Mouse (Mus musculus) embryonic facial prominence, embryonic 13.5 days (tissue): ENCODE data around the gene Dnm2. TPM values are rescaled to one million over a fixed set of nuclear protein-coding genes. Genes with fewer than 3 reads are reported as not detected.
A peak's percentile ranks its signal among the peaks of the same experiment; 100 is the strongest.
"Not testable (repeated sequence)": the region's sequence is repeated elsewhere in the genome, so short reads cannot be mapped to it uniquely, and the experiment has no call there.

Source experiments
- ATAC-seq: fragments of 200-750 bp; cut with Nextera tagmentation; 2 replicates; pipeline ENCODE4 v1.8.0; 2017; ENCODE audit warnings: low read depth; ENCODE audit not compliant: insufficient number of reproducible peaks, insufficient read depth, low FRiP score, low TSS enrichment
- H3K27ac ChIP-seq: fragments of 300-500 bp; sonication (generic); 2 replicates; pipeline ENCODE4 v1.5.1; 2015; ENCODE audit warnings: moderate library complexity, mild to moderate bottlenecking, inconsistent platforms
- H3K27me3 ChIP-seq: fragments of 300-500 bp; sonication (generic); 2 replicates; pipeline ENCODE4 v1.6.1; 2015; ENCODE audit warnings: mild to moderate bottlenecking, inconsistent platforms
- H3K36me3 ChIP-seq: fragments of 300-500 bp; sonication (generic); 2 replicates; pipeline ENCODE4 v1.6.1; 2015; ENCODE audit warnings: mild to moderate bottlenecking, inconsistent platforms
- H3K4me1 ChIP-seq: fragments of 300-500 bp; sonication (generic); 2 replicates; pipeline ENCODE4 v1.6.1; 2015; ENCODE audit warnings: inconsistent platforms
- H3K4me2 ChIP-seq: fragments of 300-500 bp; sonication (generic); 2 replicates; pipeline ENCODE4 v1.6.1; 2015; ENCODE audit warnings: moderate library complexity, mild to moderate bottlenecking, inconsistent platforms
- H3K4me3 ChIP-seq: fragments of 300-500 bp; sonication (generic); 2 replicates; pipeline ENCODE4 v1.5.1; 2015; ENCODE audit warnings: mild to moderate bottlenecking, inconsistent platforms
- H3K9ac ChIP-seq: fragments of 300-500 bp; sonication (generic); 2 replicates; pipeline ENCODE4 v1.6.1; 2015; ENCODE audit warnings: mild to moderate bottlenecking, inconsistent platforms
- H3K9me3 ChIP-seq: fragments of 300-500 bp; sonication (generic); 2 replicates; pipeline ENCODE4 v1.6.1; 2016; ENCODE audit warnings: inconsistent platforms
- WGBS: fragments of 180-500 bp; shearing (Covaris S2); methylation state at CpG from one replicate; pipeline ENCODE4 v1.1.7; 2015; ENCODE audit warnings: mixed read lengths; 5-methylcytosine and 5-hydroxymethylcytosine counted together
- polyA plus RNA-seq: library from polyadenylated mRNA; unstranded; fragments of >200 nt; fragmentation: Nextera tagmentation; extraction: Ambion mirVana; gene quantifications from 2 replicates; pipeline ENCODE4 v1.2.1, GENCODE M21; 2015

Dnm2 gene
- polyA plus RNA-seq, 1 experiment from 2014 or later, result 74.5 TPM

DNA sequence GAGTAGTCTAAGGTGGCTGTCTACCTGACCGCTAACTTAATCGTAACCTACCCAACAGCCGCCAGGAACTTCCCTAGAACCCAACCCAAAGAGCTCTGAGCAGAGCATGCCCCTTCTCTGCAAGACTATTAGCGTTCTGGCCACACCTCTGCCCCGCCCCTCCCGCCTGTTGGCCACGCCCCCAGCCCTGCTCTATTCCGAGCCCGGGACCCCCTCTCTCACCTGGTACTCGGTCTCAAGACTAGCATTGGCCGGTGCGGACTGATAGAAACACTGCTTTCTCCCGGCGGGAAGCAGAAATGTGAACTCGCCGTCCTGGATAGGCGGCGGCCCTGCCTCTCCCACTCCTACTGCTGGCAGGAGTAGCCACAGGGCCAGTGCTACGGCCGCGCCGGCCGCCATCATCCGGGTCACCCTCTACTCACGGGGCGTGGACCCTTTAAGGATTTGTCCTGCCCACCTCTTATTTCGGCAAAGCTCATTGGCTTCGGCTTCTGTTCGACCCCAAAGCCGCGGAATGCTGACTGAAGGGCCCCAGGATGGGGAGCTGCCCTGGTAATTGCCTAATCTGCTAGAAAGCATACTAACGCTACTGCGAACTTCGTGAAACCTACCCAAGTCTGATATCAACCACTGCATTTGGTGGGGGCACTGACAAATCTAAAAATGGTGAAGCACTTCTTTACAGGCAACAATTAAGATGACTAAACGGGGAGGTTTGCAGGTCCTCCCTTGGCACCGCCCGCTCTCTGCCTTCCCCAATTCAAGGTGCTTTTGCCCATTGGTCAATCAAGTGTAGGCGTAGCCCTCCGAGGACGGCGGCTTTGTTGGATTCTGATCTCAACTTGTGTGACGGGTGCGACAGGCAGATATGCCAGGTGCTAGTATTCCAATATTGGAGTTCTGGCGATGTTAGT is 85.3 kb downstream of the Dnm2 start, which contains the start of gene Tmed1:
Gene Tmed1 (minus strand): TSS at position 481 of the 917 bp plus-strand sequence.
- Histone ChIP-seq H3K27ac (peak within 1 kb of the TSS; percentile 91), H3K4me2 (peak within 1 kb of the TSS; percentile 76), H3K27me3 (no peaks in the 10 kb centered on the region), H3K9ac (peak within 1 kb of the TSS; percentile 79), H3K36me3 (peaks cover 41% of the 10 kb centered on the region), H3K9me3 (no peaks in the 10 kb centered on the region), H3K4me3 (peak within 1 kb of the TSS; percentile 61), H3K4me1 (peaks cover 15% of the 10 kb centered on the region)
- peak; percentile 95 for ATAC-seq
- WGBS, result under 1% methylated on average over 44 of the region's 44 CpGs

- Histone ChIP-seq H3K4me3 (peak overlapping the region; percentile 61), H3K9me3 (no peaks in the 10 kb centered on the region), H3K4me2 (peak overlapping the region; percentile 76), H3K27ac (peak overlapping the region; percentile 91), H3K27me3 (no peaks in the 10 kb centered on the region), H3K4me1 (peaks cover 15% of the 10 kb centered on the region), H3K36me3 (peaks cover 35% of the 10 kb centered on the region), H3K9ac (peak overlapping the region; percentile 79)
- 4% methylated on average over 7 of the region's 7 CpGs for WGBS
- peak; percentile 6; the same call in 1 of the 2 replicates for ATAC-seq
Observed at GRCm38 (mm10) chr9:21510689-21511015, 85.9 kb downstream of the Dnm2 start.

- peak overlapping the region; percentile 61 for H3K4me3 ChIP-seq
- WGBS, result 68% methylated on average over 9 of the region's 9 CpGs
- H3K4me1 ChIP-seq, result peaks cover 15% of the 10 kb centered on the region
- H3K9ac ChIP-seq, result peak overlapping the region; percentile 79
- H3K27me3 ChIP-seq, result no peaks in the 10 kb centered on the region
- H3K36me3 ChIP-seq, result peaks cover 31% of the 10 kb centered on the region
- peak overlapping the region; percentile 91 for H3K27ac ChIP-seq
- H3K9me3 ChIP-seq, result no peaks in the 10 kb centered on the region
- peak overlapping the region; percentile 76 for H3K4me2 ChIP-seq
- ATAC-seq, result no peak
Observed at GRCm38 (mm10) chr9:21511052-21511451, 86.3 kb downstream of the Dnm2 start.

- over 99% methylated on average over 4 of the region's 4 CpGs for WGBS
- no peak overlapping the region for H3K9ac ChIP-seq
Observed at GRCm38 (mm10) chr9:21513466-21513865, 88.8 kb downstream of the Dnm2 start.

GRCm38 (mm10) chr9:21517947-21518495 is 93.3 kb downstream of the Dnm2 start:
- Histone ChIP-seq H3K4me2 (no peak overlapping the region), H3K4me1 (no peaks in the 10 kb centered on the region), H3K9ac (no peak overlapping the region), H3K4me3 (no peak overlapping the region), H3K9me3 (no peaks in the 10 kb centered on the region), H3K36me3 (no peaks in the 10 kb centered on the region), H3K27ac (no peak overlapping the region), H3K27me3 (no peaks in the 10 kb centered on the region)
- WGBS, result 65% methylated on average over 6 of the region's 6 CpGs
- ATAC-seq, result no peak

More at GRCm38 (mm10) chr9:21513466-21513865, 88.8 kb downstream of the Dnm2 start:
- H3K27me3 ChIP-seq, result no peaks in the 10 kb centered on the region
- H3K27ac ChIP-seq, result no peak overlapping the region
- no peak overlapping the region for H3K4me3 ChIP-seq
- peaks cover 15% of the 10 kb centered on the region for H3K4me1 ChIP-seq
- no peaks in the 10 kb centered on the region for H3K9me3 ChIP-seq
- ATAC-seq, result no peak
- H3K36me3 ChIP-seq, result peaks cover 7% of the 10 kb centered on the region
- no peak overlapping the region for H3K4me2 ChIP-seq

GRCm38 (mm10) chr9:21518690-21519089 is 94.0 kb downstream of the Dnm2 start:
- H3K9ac ChIP-seq, H3K36me3 ChIP-seq, H3K27me3 ChIP-seq, H3K4me3 ChIP-seq, ATAC-seq, H3K4me2 ChIP-seq, H3K27ac ChIP-seq, H3K4me1 ChIP-seq, H3K9me3 ChIP-seq: not testable (repeated sequence)
- WGBS, result 86% methylated on average over 6 of the region's 6 CpGs

- H3K36me3 ChIP-seq, result no peaks in the 10 kb centered on the region
- no peaks in the 10 kb centered on the region for H3K27me3 ChIP-seq
- H3K4me2 ChIP-seq, result no peak overlapping the region
- H3K9me3 ChIP-seq, result no peaks in the 10 kb centered on the region
- ATAC-seq, result no peak
- H3K4me3 ChIP-seq, result no peak overlapping the region
- no peak overlapping the region for H3K9ac ChIP-seq
- H3K4me1 ChIP-seq, result 0 out of 2 replicates have a peak, but pooled peaks cover 6% of the 10 kb centered on the region
- WGBS, result 65% methylated on average over 7 of the region's 7 CpGs
- no peak overlapping the region for H3K27ac ChIP-seq
Observed at GRCm38 (mm10) chr9:21525142-21525936, 100.6 kb downstream of the Dnm2 start.

GRCm38 (mm10) chr9:21525937-21526633 is 101.4 kb downstream of the Dnm2 start, which contains the start of gene AB124611:
Gene AB124611, plus strand, starts transcription at chr9:21526176.
- Histone ChIP-seq H3K27me3 (no peaks in the 10 kb centered on the region), H3K36me3 (no peaks in the 10 kb centered on the region), H3K27ac (no peak within 1 kb of the TSS), H3K9me3 (no peaks in the 10 kb centered on the region), H3K4me1 (0 out of 2 replicates have a peak, but pooled peaks cover 6% of the 10 kb centered on the region), H3K4me2 (no peak within 1 kb of the TSS), H3K9ac (no peak within 1 kb of the TSS), H3K4me3 (no peak within 1 kb of the TSS)
- 58% methylated on average over 14 of the region's 14 CpGs for WGBS
- no peak for ATAC-seq

- Histone ChIP-seq H3K4me1 (0 out of 2 replicates have a peak, but pooled peaks cover 6% of the 10 kb centered on the region), H3K9me3 (no peaks in the 10 kb centered on the region), H3K27me3 (no peaks in the 10 kb centered on the region), H3K36me3 (no peaks in the 10 kb centered on the region), H3K9ac (no peak overlapping the region), H3K4me3 (no peak overlapping the region), H3K4me2 (no peak overlapping the region), H3K27ac (no peak overlapping the region)
- no peak for ATAC-seq
- WGBS, result 88% methylated on average over 3 of the region's 3 CpGs
Observed at GRCm38 (mm10) chr9:21526634-21526944, 101.9 kb downstream of the Dnm2 start.

GRCm38 (mm10) chr9:21527100-21527801 is 102.5 kb downstream of the Dnm2 start:
- 90% methylated on average over 2 of the region's 2 CpGs for WGBS
- Histone ChIP-seq H3K4me3 (no peak overlapping the region), H3K36me3 (no peaks in the 10 kb centered on the region), H3K27me3 (no peaks in the 10 kb centered on the region), H3K4me2 (no peak overlapping the region), H3K27ac (no peak overlapping the region), H3K9ac (no peak overlapping the region), H3K4me1 (0 out of 2 replicates have a peak, but pooled peaks cover 6% of the 10 kb centered on the region), H3K9me3 (no peaks in the 10 kb centered on the region)
- ATAC-seq, result no peak
